Mouse (Mus musculus): ENCODE measurements around the gene Grb2.
A peak's percentile ranks its signal among the peaks of the same experiment; 100 is the strongest.

Grb2 gene

DNA sequence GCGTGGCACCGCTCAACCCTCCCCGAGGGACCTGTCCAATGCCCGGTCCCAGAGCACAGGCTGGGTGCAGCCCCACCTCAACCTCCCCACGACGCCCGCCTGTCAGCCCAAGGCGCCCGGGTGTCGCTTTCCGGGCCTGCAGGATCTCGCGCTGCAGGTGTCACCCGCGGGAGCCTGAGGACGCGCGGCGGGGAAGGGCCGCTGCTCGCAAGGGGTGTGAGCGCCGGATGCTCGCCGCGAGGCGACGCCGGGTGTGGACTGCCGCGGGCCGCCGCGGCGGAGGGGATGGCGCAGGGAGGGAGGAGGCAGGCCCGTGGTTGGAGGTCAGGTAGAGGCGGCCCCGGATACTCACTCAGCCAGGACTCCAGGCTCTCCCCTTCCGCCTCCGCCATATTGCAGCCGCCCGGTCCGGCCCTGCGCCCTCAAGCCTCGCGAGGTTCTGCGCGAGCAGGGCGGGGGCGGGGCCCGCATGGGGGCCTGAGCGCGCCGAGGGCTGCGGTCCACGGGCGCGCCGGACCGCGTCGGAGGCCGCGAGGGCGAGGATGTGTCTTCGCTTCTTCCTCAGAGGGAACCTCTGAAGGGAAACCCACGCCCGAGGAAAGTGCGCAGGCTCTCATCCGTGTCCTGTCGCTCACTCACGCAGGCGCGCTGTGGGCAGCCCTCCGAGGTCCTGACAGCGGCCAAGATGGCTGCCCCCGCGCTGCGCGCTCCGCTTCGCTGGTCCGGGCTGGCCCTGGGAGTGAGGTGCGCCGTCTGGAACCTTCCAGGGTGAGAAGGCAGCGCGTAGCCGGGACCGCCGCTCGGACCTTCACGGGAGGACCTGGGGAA lies 104.7 kb downstream of the Grb2 start, which contains the start of the genes Mrps7 and Gga3:
Mrps7 (plus strand) TSS at position 450 of the 828 bp plus-strand sequence.
Gga3 (minus strand) TSS at position 576 of the 828 bp plus-strand sequence.
- peak; percentile 95 for DNase-seq (ENCODE audit: low read depth)

DNA sequence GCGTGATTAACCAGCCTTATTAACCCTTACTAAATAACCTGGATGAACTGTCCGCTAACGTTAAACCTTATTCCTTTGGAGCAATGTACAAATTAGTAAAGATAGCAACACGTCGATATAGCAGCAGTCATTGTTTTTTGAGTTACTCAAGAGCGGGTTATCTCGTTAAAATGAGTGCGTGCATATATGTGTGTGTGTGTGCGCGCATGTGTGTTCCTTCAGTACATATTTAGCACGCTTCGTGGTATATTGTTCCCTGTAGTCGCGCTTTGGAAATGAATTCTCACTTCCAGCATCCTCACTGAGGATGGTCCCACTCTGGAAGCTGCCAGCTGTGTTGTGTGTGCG lies 105.3 kb downstream of the Grb2 start:
- no peak for DNase-seq (ENCODE audit: low read depth)

- no peak for DNase-seq (ENCODE audit: low read depth)
Observed at GRCm38 (mm10) chr11:115601174-115601573, 107.2 kb downstream of the Grb2 start.

- DNase-seq (ENCODE audit: low read depth) = no peak
Observed at GRCm38 (mm10) chr11:115600743-115601142, 107.7 kb downstream of the Grb2 start.

- DNase-seq (ENCODE audit: low read depth) = peak; percentile 38
Observed at GRCm38 (mm10) chr11:115599722-115600121, 108.7 kb downstream of the Grb2 start.

DNA sequence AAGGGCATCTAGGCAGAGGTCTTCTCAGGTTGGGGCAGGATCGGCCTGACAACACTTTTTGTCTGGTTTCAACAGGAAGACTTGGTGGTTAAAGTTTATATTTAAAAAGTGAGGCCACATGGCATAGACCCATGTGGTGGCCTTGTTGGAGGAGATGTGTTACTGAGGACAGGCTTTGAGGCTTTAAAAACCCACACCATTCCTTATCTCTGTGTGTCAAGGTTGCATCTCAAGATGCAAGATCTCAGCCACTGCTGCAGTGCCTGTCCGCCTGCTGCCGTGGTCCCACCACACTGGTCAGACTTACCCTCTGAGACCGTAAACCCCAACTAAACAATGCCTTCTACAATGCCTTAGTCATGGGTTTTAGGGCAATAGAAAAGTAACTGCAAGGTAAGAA lies 110.1 kb downstream of the Grb2 start:
- no peak for DNase-seq (ENCODE audit: low read depth)

DNA sequence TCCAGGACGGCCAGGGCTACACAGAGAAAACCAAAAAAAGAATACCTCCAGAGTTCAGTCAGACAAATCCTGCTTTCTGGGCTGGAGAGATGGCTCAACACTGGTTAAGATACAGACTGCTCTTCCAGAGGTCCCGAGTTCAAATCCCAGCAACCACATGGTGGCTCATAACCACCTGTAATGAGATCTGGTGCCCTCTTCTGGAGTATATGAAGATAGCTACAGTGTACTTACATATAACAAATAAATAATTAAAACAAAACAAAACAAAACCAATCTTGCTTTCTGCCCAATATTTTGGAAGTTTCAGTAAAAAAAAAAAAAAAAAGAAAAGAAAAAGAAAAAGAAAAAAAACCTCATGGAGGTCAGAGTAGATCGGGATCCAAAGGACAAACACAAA lies 113.2 kb downstream of the Grb2 start:
- DNase-seq (ENCODE audit: low read depth) = peak; percentile 59

Data from NIH3T3 (cell line).